Mouse (Mus musculus): Measurements from ENCODE around the gene Olfr800. TPM values are rescaled to one million over a fixed set of nuclear protein-coding genes. Genes with fewer than 3 reads are reported as not detected.

The Olfr800 gene
- total RNA-seq (2021), result not detected
- long read RNA-seq, experiment 1, result 0 reads
- long read RNA-seq, experiment 2, result 0 reads

- no peak for DNase-seq
- intact Hi-C loops (cut with DNase I), result no loop called here
Observed at GRCm38 (mm10) chr10:129657394-129657793, at the start of gene Olfr800. Gene Olfr800, plus strand, starts transcription at chr10:129657694.

- intact Hi-C loops (cut with DNase I), result no loop called here
- no peak for DNase-seq
Observed at GRCm38 (mm10) chr10:129612470-129612869, 45.0 kb upstream of the Olfr800 start, which contains the start of gene Olfr796. Gene Olfr796, minus strand, starts transcription at chr10:129612570.

GRCm38 (mm10) chr10:129621724-129622123 lies 35.8 kb upstream of the Olfr800 start:
- no peak for DNase-seq
- intact Hi-C loops (cut with DNase I), result no loop called here

- no peak for DNase-seq
- intact Hi-C loops (cut with DNase I), result no loop called here
Observed at GRCm38 (mm10) chr10:129623251-129623650, 34.2 kb upstream of the Olfr800 start.

- DNase-seq, result no peak
Observed at GRCm38 (mm10) chr10:129627834-129628233, 29.7 kb upstream of the Olfr800 start, which contains the start of gene Olfr798. Gene Olfr798, minus strand, starts transcription at chr10:129627934.

GRCm38 (mm10) chr10:129637184-129637583 lies 20.3 kb upstream of the Olfr800 start, which contains the start of gene Olfr799:
Gene Olfr799, plus strand, starts transcription at chr10:129637484.
- intact Hi-C loops (cut with DNase I), result no loop called here
- no peak for DNase-seq

More at GRCm38 (mm10) chr10:129627834-129628233, 29.7 kb upstream of the Olfr800 start, which contains the start of gene Olfr798:
- intact Hi-C loops (cut with DNase I), result no loop called here

- intact Hi-C loops (cut with DNase I), result no loop called here
- DNase-seq, result no peak
Observed at GRCm38 (mm10) chr10:129651763-129652162, 5.7 kb upstream of the Olfr800 start.

- intact Hi-C loops (cut with DNase I), result no loop called here
- no peak for DNase-seq
Observed at GRCm38 (mm10) chr10:129673765-129674164, 16.3 kb downstream of the Olfr800 start, which contains the start of gene Olfr801. Gene Olfr801, minus strand, starts transcription at chr10:129673865.

GRCm38 (mm10) chr10:129688069-129688468 lies 30.6 kb downstream of the Olfr800 start, which contains the start of gene Olfr802:
Gene Olfr802, minus strand, starts transcription at chr10:129688169.
- intact Hi-C loops (cut with DNase I), result no loop called here
- DNase-seq, result no peak

- no peak for DNase-seq
- intact Hi-C loops (cut with DNase I), result no loop called here
Observed at GRCm38 (mm10) chr10:129694186-129694585, 36.7 kb downstream of the Olfr800 start, which contains the start of gene Olfr803. Gene Olfr803, minus strand, starts transcription at chr10:129694286.

GRCm38 (mm10) chr10:129702910-129703309 lies 45.4 kb downstream of the Olfr800 start, which contains the start of gene Olfr804:
Gene Olfr804, plus strand, starts transcription at chr10:129703210.
- intact Hi-C loops (cut with DNase I), result no loop called here
- no peak for DNase-seq

Other genes starting within 250 kb of the Olfr800 start
- not detected for gene Olfr786, start 230.4 kb upstream of the Olfr800 start, total RNA-seq (2021)
- gene Olfr787, start 195.8 kb upstream of the Olfr800 start, total RNA-seq (2021), result not detected
- gene Olfr788, start 186.7 kb upstream of the Olfr800 start, total RNA-seq (2021), result not detected
- not detected for gene Olfr789, start 172.9 kb upstream of the Olfr800 start, total RNA-seq (2021)
- gene Olfr790, start 159.2 kb upstream of the Olfr800 start, total RNA-seq (2021), result not detected
- gene Olfr791, start 135.9 kb upstream of the Olfr800 start, total RNA-seq (2021), result not detected
- not detected for gene Olfr792, start 118.5 kb upstream of the Olfr800 start, total RNA-seq (2021)
- gene Olfr794, start 90.0 kb upstream of the Olfr800 start, total RNA-seq (2021), result not detected
- not detected for gene Olfr796, start 45.1 kb upstream of the Olfr800 start, total RNA-seq (2021)
- gene Olfr798, start 29.8 kb upstream of the Olfr800 start, total RNA-seq (2021), result not detected
- gene Olfr799, start 20.2 kb upstream of the Olfr800 start, total RNA-seq (2021), result not detected
- gene Olfr801, start 16.2 kb downstream of the Olfr800 start, total RNA-seq (2021), result not detected
- gene Olfr802, start 30.5 kb downstream of the Olfr800 start, total RNA-seq (2021), result not detected
- gene Olfr803, start 36.6 kb downstream of the Olfr800 start, total RNA-seq (2021), result not detected
- not detected for gene Olfr804, start 45.5 kb downstream of the Olfr800 start, total RNA-seq (2021)
- gene Olfr805, start 71.7 kb downstream of the Olfr800 start, total RNA-seq (2021), result not detected
- gene Olfr806, start 84.2 kb downstream of the Olfr800 start, total RNA-seq (2021), result not detected
- gene Olfr807, start 100.1 kb downstream of the Olfr800 start, total RNA-seq (2021), result not detected
- gene Olfr808, start 107.8 kb downstream of the Olfr800 start, total RNA-seq (2021), result not detected
- not detected for gene Olfr809, start 116.9 kb downstream of the Olfr800 start, total RNA-seq (2021)
- not detected for gene Olfr810, start 137.2 kb downstream of the Olfr800 start, total RNA-seq (2021)
- not detected for gene Olfr811, start 146.7 kb downstream of the Olfr800 start, total RNA-seq (2021)
- not detected for gene Olfr812, start 188.4 kb downstream of the Olfr800 start, total RNA-seq (2021)
- gene Olfr813, start 197.7 kb downstream of the Olfr800 start, total RNA-seq (2021), result not detected
- gene Olfr814, start 222.2 kb downstream of the Olfr800 start, total RNA-seq (2021), result not detected
- not detected for gene Olfr815, start 248.2 kb downstream of the Olfr800 start, total RNA-seq (2021)